Mouse (Mus musculus) lung, adult 2 months (tissue): Measurements from ENCODE around the gene Odc1.

Source experiments
- CTCF ChIP-seq: fragments of 200-500 bp; IDR thresholded peaks from 2 replicates; pipeline ENCODE4 v1.5.1; 2011; ENCODE audit warnings: mild to moderate bottlenecking, low read length, control low read depth; ENCODE audit not compliant: insufficient read depth
- POLR2A ChIP-seq: fragments of 200-500 bp; IDR thresholded peaks from 2 replicates; pipeline ENCODE4 v1.6.1; 2011; ENCODE audit warnings: low read depth, mild to moderate bottlenecking, control low read depth, low read length, borderline replicate concordance; ENCODE audit errors: extremely low read depth

- TF ChIP-seq POLR2A (no peak), CTCF (no peak)
These were observed 44.5 kb downstream of the Odc1 start for GRCm38 (mm10) chr12:17588906-17589612.
